Mouse (Mus musculus): Measurements from ENCODE around the gene Tmem176a. TPM values are rescaled to one million over a fixed set of nuclear protein-coding genes. Genes with fewer than 3 reads are reported as not detected.
"Not testable (repeated sequence)": the region's sequence is repeated elsewhere in the genome, so short reads cannot be mapped to it uniquely, and the experiment has no call there.

Tmem176a gene
- polyA plus RNA-seq (2015; fragmentation: Nextera tagmentation; extraction: Ambion mirVana), result 148 and 153 TPM in 2 replicates

DNA sequence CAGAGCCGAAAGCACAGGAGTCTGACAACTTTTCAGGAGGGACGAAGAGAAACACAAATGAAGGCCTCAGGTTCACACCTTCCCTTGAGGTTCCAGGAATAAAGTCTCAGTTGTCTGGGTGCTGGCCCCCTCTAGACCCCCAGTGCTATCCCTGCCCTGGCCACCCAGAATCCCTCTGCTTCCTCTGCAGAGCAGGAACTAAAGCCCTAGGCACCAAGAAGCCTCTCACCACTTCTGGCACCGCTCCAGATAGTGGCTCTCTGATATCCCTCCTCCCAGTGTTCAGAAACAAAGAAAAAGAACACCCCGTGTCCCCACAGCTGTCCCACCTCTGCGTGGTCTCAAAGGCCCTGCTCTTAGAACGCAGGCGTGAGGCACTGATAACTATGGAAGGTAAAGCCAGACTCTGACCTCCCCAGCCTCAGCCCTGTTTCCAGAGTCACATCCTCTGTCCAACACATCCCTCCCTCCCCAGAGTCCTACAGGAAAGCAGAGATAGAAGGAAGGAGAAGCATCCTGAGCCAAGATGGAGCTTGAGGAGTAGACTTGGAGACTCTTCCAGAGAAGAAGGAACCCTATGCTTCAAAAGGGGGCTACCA is at the start of gene Tmem176a:
Gene Tmem176a, plus strand, starts transcription at position 549 of the 599 bp plus-strand sequence.
- H3K4me3 ChIP-seq (replicated peaks), result peak within 1 kb of the TSS; percentile 57
- peaks cover 46% of the 10 kb centered on the region for H3K4me1 ChIP-seq
- 8% methylated on average over 7 of the region's 7 CpGs for WGBS
- H3K9ac ChIP-seq, result peak within 1 kb of the TSS; percentile 72
- H3K9me3 ChIP-seq (replicated peaks), result no peaks in the 10 kb centered on the region
- ATAC-seq (replicated peaks; ENCODE audit: low FRiP score), result peak; percentile 49; the same call in 1 of the 2 replicates
- H3K4me2 ChIP-seq, result peak within 1 kb of the TSS; percentile 78
- H3K36me3 ChIP-seq, result peaks cover 61% of the 10 kb centered on the region
- peak within 1 kb of the TSS; percentile 91 for H3K27ac ChIP-seq
- H3K27me3 ChIP-seq, result no peaks in the 10 kb centered on the region

- H3K9me3 ChIP-seq (replicated peaks), result no peaks in the 10 kb centered on the region
- H3K4me1 ChIP-seq, result no peaks in the 10 kb centered on the region
- WGBS, result 75% methylated on average over 1 of the region's 1 CpGs
- no peak for ATAC-seq (replicated peaks; ENCODE audit: low FRiP score)
- H3K36me3 ChIP-seq, result no peaks in the 10 kb centered on the region
- H3K9ac ChIP-seq, result no peak overlapping the region
- no peak overlapping the region for H3K4me2 ChIP-seq
- no peaks in the 10 kb centered on the region for H3K27me3 ChIP-seq
- H3K4me3 ChIP-seq (replicated peaks), result no peak overlapping the region
- H3K27ac ChIP-seq, result no peak overlapping the region
Observed at GRCm38 (mm10) chr6:48801897-48802296, 38.8 kb upstream of the Tmem176a start.

DNA sequence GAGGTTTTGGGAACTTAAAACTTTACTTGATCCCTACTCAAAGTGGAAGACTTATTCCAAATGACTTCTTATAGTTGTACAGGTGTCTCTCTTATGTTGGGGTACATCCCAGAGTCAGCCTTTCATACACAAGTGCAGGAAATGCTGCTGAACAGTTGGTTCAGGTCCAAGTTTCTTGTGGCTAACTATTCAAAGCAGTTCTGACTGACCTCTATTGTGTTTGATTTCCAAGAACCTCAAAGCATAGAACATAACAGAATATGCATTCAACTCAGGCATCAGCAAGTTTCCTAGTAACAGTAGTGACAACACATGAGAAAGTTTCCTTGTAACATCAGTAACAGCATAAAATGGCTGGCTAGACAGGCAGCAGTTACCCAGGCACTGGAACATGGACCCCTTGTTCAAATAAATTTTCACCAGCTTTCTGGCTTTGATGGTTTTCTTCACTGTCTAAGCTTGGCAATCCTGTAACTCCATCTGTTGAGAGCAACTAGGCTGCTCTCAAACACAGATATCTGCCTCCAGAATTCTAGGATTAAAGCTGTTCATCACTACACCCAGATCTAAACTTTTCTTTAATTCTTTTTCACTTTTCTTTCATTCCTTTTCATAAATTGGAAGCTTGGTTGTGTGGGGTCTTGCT is 37.2 kb upstream of the Tmem176a start:
- Histone ChIP-seq H3K9ac (no peak overlapping the region), H3K36me3 (no peaks in the 10 kb centered on the region), H3K4me1 (no peaks in the 10 kb centered on the region), H3K9me3 (replicated peaks) (no peaks in the 10 kb centered on the region), H3K4me3 (replicated peaks) (no peak overlapping the region), H3K27me3 (no peaks in the 10 kb centered on the region), H3K4me2 (no peak overlapping the region), H3K27ac (no peak overlapping the region)
- no peak for ATAC-seq (replicated peaks; ENCODE audit: low FRiP score)

GRCm38 (mm10) chr6:48804346-48804745 is 36.4 kb upstream of the Tmem176a start:
- H3K4me2 ChIP-seq, result no peak overlapping the region
- ATAC-seq (replicated peaks; ENCODE audit: low FRiP score), result no peak
- H3K4me1 ChIP-seq, result no peaks in the 10 kb centered on the region
- H3K27me3 ChIP-seq, result no peaks in the 10 kb centered on the region
- no peak overlapping the region for H3K9ac ChIP-seq
- no peak overlapping the region for H3K27ac ChIP-seq
- no peaks in the 10 kb centered on the region for H3K36me3 ChIP-seq
- no peaks in the 10 kb centered on the region for H3K9me3 ChIP-seq (replicated peaks)
- WGBS, result 88% methylated on average over 5 of the region's 5 CpGs
- no peak overlapping the region for H3K4me3 ChIP-seq (replicated peaks)

DNA sequence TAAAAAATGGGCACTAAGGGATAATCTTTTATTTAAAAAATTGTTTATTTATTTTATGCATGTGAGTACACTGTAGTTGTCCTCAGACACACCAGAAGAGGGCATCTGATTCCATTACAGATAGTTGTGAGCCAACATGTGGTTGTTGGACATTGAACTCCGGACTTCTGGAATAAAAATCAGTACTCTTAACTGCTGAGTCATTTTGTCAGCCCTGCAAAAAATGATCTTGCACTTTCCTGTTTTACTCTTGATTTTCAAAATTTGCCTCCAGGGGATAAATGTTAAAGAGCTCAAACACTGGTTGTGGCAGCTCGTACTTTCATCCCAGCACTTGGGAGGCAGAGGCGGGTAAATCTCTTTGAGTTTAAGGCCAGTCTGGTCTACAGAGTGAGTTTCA is 34.0 kb upstream of the Tmem176a start:
- H3K9ac ChIP-seq, result no peak overlapping the region
- WGBS, result 91% methylated on average over 3 of the region's 3 CpGs
- H3K9me3 ChIP-seq (replicated peaks), result no peaks in the 10 kb centered on the region
- H3K4me1 ChIP-seq, result no peaks in the 10 kb centered on the region
- H3K36me3 ChIP-seq, result no peaks in the 10 kb centered on the region
- H3K4me3 ChIP-seq (replicated peaks), result no peak overlapping the region
- ATAC-seq (replicated peaks; ENCODE audit: low FRiP score), result no peak
- no peak overlapping the region for H3K27ac ChIP-seq
- no peak overlapping the region for H3K4me2 ChIP-seq
- H3K27me3 ChIP-seq, result no peaks in the 10 kb centered on the region

DNA sequence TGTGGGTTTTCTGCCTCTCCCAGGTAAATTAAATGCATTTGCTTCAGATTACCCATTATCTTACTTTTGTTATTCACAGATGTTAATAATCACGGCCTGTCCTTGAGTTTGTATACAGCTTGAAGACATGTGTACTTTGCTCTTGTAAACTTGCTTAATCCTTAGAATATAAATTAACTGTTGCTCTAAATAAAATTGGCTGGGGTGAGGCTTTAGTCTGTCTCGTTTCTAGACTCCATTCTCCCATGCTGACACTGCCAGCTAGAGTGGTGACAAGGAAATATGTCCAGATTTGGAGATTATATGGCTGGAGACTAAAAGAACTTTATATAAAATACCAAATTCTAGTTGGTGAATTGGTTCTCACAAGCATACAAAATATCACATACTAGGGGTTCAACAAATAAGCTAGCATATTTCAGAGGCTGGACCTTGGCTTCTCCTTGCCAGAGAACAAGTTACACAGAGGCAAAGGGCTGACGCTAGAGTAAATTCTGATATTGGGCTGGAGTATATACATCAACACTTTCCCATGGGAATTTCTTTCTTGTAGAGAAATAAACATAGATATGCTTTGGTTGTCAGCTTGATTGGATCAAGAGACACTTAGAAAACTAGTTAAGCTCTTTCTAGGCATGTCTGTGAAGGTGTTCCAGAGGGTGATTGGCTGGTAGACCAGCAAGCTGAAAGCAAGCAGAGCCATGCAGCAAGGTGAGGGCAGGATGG is 31.1 kb upstream of the Tmem176a start:
- Histone ChIP-seq H3K36me3 (no peaks in the 10 kb centered on the region), H3K27me3 (no peaks in the 10 kb centered on the region), H3K4me1 (no peaks in the 10 kb centered on the region), H3K4me3 (replicated peaks) (no peak overlapping the region), H3K9me3 (replicated peaks) (no peaks in the 10 kb centered on the region), H3K4me2 (no peak overlapping the region), H3K27ac (no peak overlapping the region), H3K9ac (no peak overlapping the region)
- ATAC-seq (replicated peaks; ENCODE audit: low FRiP score), result no peak
- WGBS, result 70% methylated on average over 3 of the region's 3 CpGs

DNA sequence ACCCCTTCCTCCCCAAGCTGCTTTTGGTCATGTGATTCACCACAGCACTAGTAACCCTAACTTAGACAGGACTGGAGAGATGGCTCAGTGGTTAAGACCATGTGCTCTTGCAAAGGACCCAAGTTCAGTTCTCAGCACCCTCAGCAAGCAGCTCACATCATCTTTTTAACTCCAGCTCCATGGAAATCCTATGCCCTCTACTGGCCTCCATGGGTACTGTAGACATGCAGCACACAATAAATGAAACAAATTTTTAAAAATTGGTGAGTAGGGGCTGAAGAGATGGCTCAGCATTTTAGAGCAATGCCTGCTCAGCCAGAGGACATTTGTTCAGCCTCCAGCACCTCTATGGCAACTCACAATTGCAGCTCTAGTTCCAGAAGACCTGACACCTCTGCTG is 25.7 kb upstream of the Tmem176a start:
- ATAC-seq (replicated peaks; ENCODE audit: low FRiP score), result no peak
- no peaks in the 10 kb centered on the region for H3K9me3 ChIP-seq (replicated peaks)
- H3K4me3 ChIP-seq (replicated peaks), result no peak overlapping the region
- no peaks in the 10 kb centered on the region for H3K4me1 ChIP-seq
- H3K36me3 ChIP-seq, result no peaks in the 10 kb centered on the region
- H3K27me3 ChIP-seq, result no peaks in the 10 kb centered on the region
- H3K4me2 ChIP-seq, result no peak overlapping the region
- no peak overlapping the region for H3K27ac ChIP-seq
- no peak overlapping the region for H3K9ac ChIP-seq

DNA sequence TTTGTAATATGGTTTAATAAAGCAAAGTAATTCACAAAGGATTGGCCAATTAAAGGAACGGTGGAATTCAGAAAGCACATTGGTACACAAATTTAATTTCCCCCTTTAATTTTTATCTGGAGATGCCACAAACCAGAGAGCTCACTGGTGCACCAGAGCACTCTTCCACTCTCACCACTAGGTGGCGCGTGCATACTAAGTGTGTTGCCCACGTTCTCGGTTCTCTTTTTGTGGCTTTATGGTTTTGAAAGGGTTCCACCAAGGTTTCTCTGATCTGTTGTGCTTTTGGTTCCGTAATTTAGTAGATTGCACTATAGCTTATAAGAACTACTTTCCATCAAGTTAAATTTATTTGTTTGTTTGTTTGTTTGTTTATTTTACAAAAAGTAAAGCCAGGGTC is 22.9 kb upstream of the Tmem176a start:
- H3K4me1 ChIP-seq, result no peaks in the 10 kb centered on the region
- H3K36me3 ChIP-seq, result no peaks in the 10 kb centered on the region
- H3K27ac ChIP-seq, result no peak overlapping the region
- H3K4me3 ChIP-seq (replicated peaks), result no peak overlapping the region
- no peak overlapping the region for H3K9ac ChIP-seq
- WGBS, result 7% methylated on average over 6 of the region's 6 CpGs
- no peak overlapping the region for H3K4me2 ChIP-seq
- no peaks in the 10 kb centered on the region for H3K27me3 ChIP-seq
- H3K9me3 ChIP-seq (replicated peaks), result no peaks in the 10 kb centered on the region
- no peak for ATAC-seq (replicated peaks; ENCODE audit: low FRiP score)

GRCm38 (mm10) chr6:48821991-48822785 is 18.5 kb upstream of the Tmem176a start:
- not testable (repeated sequence) for H3K4me3 ChIP-seq (replicated peaks); H3K36me3 ChIP-seq; H3K4me2 ChIP-seq; H3K9ac ChIP-seq; H3K27ac ChIP-seq; H3K4me1 ChIP-seq; H3K27me3 ChIP-seq; ATAC-seq (replicated peaks; ENCODE audit: low FRiP score); H3K9me3 ChIP-seq (replicated peaks)
- WGBS, result 79% methylated on average over 7 of the region's 7 CpGs

GRCm38 (mm10) chr6:48825016-48825415 is 15.7 kb upstream of the Tmem176a start:
- 0 out of 2 replicates have a peak, but pooled peaks cover 2% of the 10 kb centered on the region for H3K27me3 ChIP-seq
- 64% methylated on average over 7 of the region's 7 CpGs for WGBS
- H3K4me1 ChIP-seq, result peaks cover 7% of the 10 kb centered on the region; the same call in 1 of the 2 replicates
- no peak overlapping the region for H3K4me3 ChIP-seq (replicated peaks)
- no peak overlapping the region for H3K4me2 ChIP-seq
- H3K27ac ChIP-seq, result no peak overlapping the region
- no peak for ATAC-seq (replicated peaks; ENCODE audit: low FRiP score)
- H3K36me3 ChIP-seq, result no peaks in the 10 kb centered on the region
- H3K9ac ChIP-seq, result no peak overlapping the region
- H3K9me3 ChIP-seq (replicated peaks), result no peaks in the 10 kb centered on the region

DNA sequence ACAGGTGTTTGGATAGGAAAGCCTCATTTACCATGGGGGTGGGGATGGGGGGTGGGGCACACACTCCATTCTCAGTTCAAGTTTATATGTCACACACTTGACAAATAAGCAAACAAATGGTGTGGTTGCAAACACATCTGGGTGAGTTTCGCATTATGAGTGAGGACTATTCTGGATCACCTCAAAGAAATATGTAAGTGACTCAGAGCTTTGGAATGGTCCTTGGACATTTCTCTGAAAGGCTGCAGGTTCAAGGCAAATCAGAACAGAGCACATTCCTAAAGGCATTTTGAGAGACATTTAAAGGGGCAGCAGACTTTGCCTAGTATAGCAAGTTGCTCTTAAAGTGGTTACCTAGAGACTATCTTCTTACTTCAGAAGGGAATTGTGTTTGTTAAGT is 11.7 kb upstream of the Tmem176a start:
- 78% methylated on average over 1 of the region's 1 CpGs for WGBS
- no peak for ATAC-seq (replicated peaks; ENCODE audit: low FRiP score)
- no peak overlapping the region for H3K27ac ChIP-seq

GRCm38 (mm10) chr6:48829651-48830050 is 11.1 kb upstream of the Tmem176a start:
- Histone ChIP-seq H3K4me2 (no peak overlapping the region), H3K27me3 (0 out of 2 replicates have a peak, but pooled peaks cover 2% of the 10 kb centered on the region), H3K36me3 (peaks cover 29% of the 10 kb centered on the region), H3K4me1 (peaks cover 8% of the 10 kb centered on the region), H3K9ac (no peak overlapping the region), H3K4me3 (replicated peaks) (no peak overlapping the region), H3K27ac (no peak overlapping the region), H3K9me3 (replicated peaks) (no peaks in the 10 kb centered on the region)
- ATAC-seq (replicated peaks; ENCODE audit: low FRiP score), result no peak

More for the DNA sequence above, 11.7 kb upstream of the Tmem176a start:
- peaks cover 22% of the 10 kb centered on the region for H3K36me3 ChIP-seq
- peaks cover 8% of the 10 kb centered on the region for H3K4me1 ChIP-seq
- H3K27me3 ChIP-seq, result 0 out of 2 replicates have a peak, but pooled peaks cover 2% of the 10 kb centered on the region
- H3K9me3 ChIP-seq (replicated peaks), result no peaks in the 10 kb centered on the region
- H3K9ac ChIP-seq, result no peak overlapping the region
- H3K4me2 ChIP-seq, result no peak overlapping the region
- H3K4me3 ChIP-seq (replicated peaks), result no peak overlapping the region
